In genomic region chr5:131222498-131223244, GRCm38 (mm10) we compare ENCODE assay signal across 16 mouse cellular contexts.
DNase-seq lines count a peak whose midpoint lies in the region; ATAC-seq and TF ChIP-seq lines count a peak whose summit lies in the region.
"Had no signal": no experiment of that assay in that cellular context is flagged by ENCODE, and none has a peak within 500 bp of the region (broad histone marks: within the 10 kb centered on the region; RNA-seq: fewer than 3 reads in every experiment).

No protein-coding gene starts in this region.

- no peak for ATAC-seq in cerebellum, adult (ENCODE audit: insufficient number of reproducible peaks, low FRiP score, low TSS enrichment)
- ATAC-seq in hindbrain, postnatal 0 days = no peak
- no peak for ATAC-seq in hindbrain, embryonic 14.5 days (ENCODE audit: low FRiP score)
- ATAC-seq: Patski had no signal

- DNase-seq in cerebellum, adult 11-12 months = peak; percentile 37
- peak; percentile 56 for DNase-seq in hindbrain, postnatal 0 days (ENCODE audit: low spot score)
- no peak for DNase-seq in hindbrain, embryonic 14.5 days (ENCODE audit: low spot score)
- peak; percentile 51 for DNase-seq in cerebellum, adult 9-11 months
- DNase-seq in layer of hippocampus, adult 9-11 months = peak; percentile 74
- DNase-seq in retina, postnatal 1 day = no peak
- DNase-seq in ovary, postnatal 36 days (ENCODE audit: low spot score) = no peak
- DNase-seq: adrenal gland, adult 2 months; kidney, adult 2 months had no signal

- no peaks in the 10 kb centered on the region for H3K27me3 ChIP-seq in hindbrain, postnatal 0 days (ENCODE audit: insufficient read depth, low read length)
- H3K27me3 ChIP-seq in hindbrain, embryonic 14.5 days (ENCODE audit: control insufficient read depth, insufficient read depth, low read length) = no peaks in the 10 kb centered on the region
- H3K27me3 ChIP-seq: embryonic facial prominence, embryonic 13.5 days; hindbrain, embryonic 13.5 days; limb, embryonic 15.5 days; lung, embryonic 15.5 days; Patski had no signal

- no peak overlapping the region for H3K27ac ChIP-seq in hindbrain, postnatal 0 days
- no peak overlapping the region for H3K27ac ChIP-seq in hindbrain, embryonic 14.5 days
- H3K27ac ChIP-seq: hindbrain, embryonic 13.5 days; limb, embryonic 15.5 days; lung, embryonic 15.5 days had no signal

- no peak overlapping the region for H3K9ac ChIP-seq in hindbrain, postnatal 0 days (replicated peaks; ENCODE audit: low read length)
- H3K9ac ChIP-seq in hindbrain, embryonic 14.5 days = no peak overlapping the region
- H3K9ac ChIP-seq: embryonic facial prominence, embryonic 13.5 days; hindbrain, embryonic 13.5 days; limb, embryonic 15.5 days; lung, embryonic 15.5 days had no signal

- no peak for TF ChIP-seq CTCF in hindbrain, postnatal 0 days (IDR thresholded peaks at IDR 0.05; ENCODE audit: low read depth)

- H3K4me1 ChIP-seq in hindbrain, postnatal 0 days (ENCODE audit: insufficient read depth, low read length) = 0 out of 2 replicates have a peak, but pooled peaks cover 4% of the 10 kb centered on the region
- no peaks in the 10 kb centered on the region for H3K4me1 ChIP-seq in hindbrain, embryonic 14.5 days (replicated peaks; ENCODE audit: control insufficient read depth, insufficient read depth, low read length)
- H3K4me1 ChIP-seq: hindbrain, embryonic 13.5 days; lung, embryonic 15.5 days had no signal

- 65% methylated on average over 10 of the region's 10 CpGs for WGBS in hindbrain, postnatal 0 days
- WGBS in hindbrain, embryonic 14.5 days = 85% methylated on average over 10 of the region's 10 CpGs

- H3K36me3 ChIP-seq in hindbrain, postnatal 0 days (ENCODE audit: insufficient read depth, low read length) = no peaks in the 10 kb centered on the region
- no peaks in the 10 kb centered on the region for H3K36me3 ChIP-seq in hindbrain, embryonic 14.5 days (replicated peaks; ENCODE audit: control insufficient read depth, insufficient read depth)
- H3K36me3 ChIP-seq: embryonic facial prominence, embryonic 13.5 days; hindbrain, embryonic 13.5 days; limb, embryonic 15.5 days; lung, embryonic 15.5 days had no signal

- no peaks in the 10 kb centered on the region for H3K9me3 ChIP-seq in hindbrain, postnatal 0 days (ENCODE audit: low read length)
- H3K9me3 ChIP-seq in hindbrain, embryonic 14.5 days (ENCODE audit: control insufficient read depth, low read length) = no peaks in the 10 kb centered on the region
- H3K9me3 ChIP-seq: limb, embryonic 15.5 days; lung, embryonic 15.5 days had no signal

- H3K4me3 ChIP-seq in hindbrain, postnatal 0 days (ENCODE audit: low read length) = no peak overlapping the region
- no peak overlapping the region for H3K4me3 ChIP-seq in hindbrain, embryonic 14.5 days (replicated peaks; ENCODE audit: low read length)
- H3K4me3 ChIP-seq: embryonic facial prominence, embryonic 13.5 days; hindbrain, embryonic 13.5 days; limb, embryonic 15.5 days; lung, embryonic 15.5 days; myocyte had no signal

- H3K4me2 ChIP-seq in hindbrain, postnatal 0 days (ENCODE audit: low read depth, low read length) = no peak overlapping the region
- H3K4me2 ChIP-seq in hindbrain, embryonic 14.5 days (replicated peaks) = no peak overlapping the region
- H3K4me2 ChIP-seq: embryonic facial prominence, embryonic 13.5 days; hindbrain, embryonic 13.5 days; limb, embryonic 15.5 days; lung, embryonic 15.5 days had no signal

Comparison
In these comparisons a context has a peak if more than half of its experiments do, and no peak if none do; other contexts are left out.
1. DNase-seq: peak in cerebellum, adult 11-12 months (single experiment), hindbrain, postnatal 0 days (single experiment), cerebellum, adult 9-11 months (single experiment) and layer of hippocampus, adult 9-11 months (single experiment); none in hindbrain, embryonic 14.5 days (single experiment), retina, postnatal 1 day (single experiment) and ovary, postnatal 36 days (single experiment).